Mouse (Mus musculus): ENCODE data around the gene Dlgap3. TPM values are rescaled to one million over a fixed set of nuclear protein-coding genes. Genes with fewer than 3 reads are reported as not detected.
A peak's percentile ranks its signal among the peaks of the same experiment; 100 is the strongest.

Gene Dlgap3
- total RNA-seq (2021) = 100 to 1,000 TPM; 401 to 410 TPM
- long read RNA-seq, experiment 1, full-length matches to known transcripts = 67 of 227 reads
- long read RNA-seq, experiment 1, partial matches to known transcripts = 136 of 227 reads
- long read RNA-seq, experiment 1, other reads (novel, unspliced or antisense) = 24 of 227 reads
- long read RNA-seq, experiment 2, full-length matches to known transcripts = 82 of 249 reads
- long read RNA-seq, experiment 2, partial matches to known transcripts = 136 of 249 reads
- long read RNA-seq, experiment 2, other reads (novel, unspliced or antisense) = 31 of 249 reads

- no peak for DNase-seq (ENCODE audit: low spot score in 2 of 2)
- intact Hi-C loops (cut with DNase I) = loop anchor here (10.0 kb wide), 1 partner anchor 156 kb away; no protein-coding TSS in a partner anchor
These were observed at the start of gene Dlgap3 for GRCm38 (mm10) chr4:127168914-127169345. TSS of gene Dlgap3 (plus strand) at chr4:127169204.

- intact Hi-C loops (cut with DNase I) = no loop called here
- DNase-seq (ENCODE audit: low spot score in 2 of 2) = no peak
These were observed 45.6 kb upstream of the Dlgap3 start, which contains the start of gene Tmem35b for GRCm38 (mm10) chr4:127123391-127123790. TSS of gene Tmem35b (plus strand) at chr4:127123691.

GRCm38 (mm10) chr4:127124331-127124730, 44.7 kb upstream of the Dlgap3 start:
- intact Hi-C loops (cut with DNase I) = no loop called here
- no peak for DNase-seq (ENCODE audit: low spot score in 2 of 2)

GRCm38 (mm10) chr4:127125834-127126463, 43.1 kb upstream of the Dlgap3 start:
- DNase-seq (ENCODE audit: low spot score in 2 of 2) = peak; percentile 4 to 59
- intact Hi-C loops (cut with DNase I) = no loop called here

GRCm38 (mm10) chr4:127134687-127135086, 34.3 kb upstream of the Dlgap3 start:
- no peak for DNase-seq (ENCODE audit: low spot score in 2 of 2)
- intact Hi-C loops (cut with DNase I) = no loop called here

GRCm38 (mm10) chr4:127137591-127137990, 31.4 kb upstream of the Dlgap3 start:
- intact Hi-C loops (cut with DNase I) = no loop called here

GRCm38 (mm10) chr4:127138486-127138885, 30.5 kb upstream of the Dlgap3 start:
- intact Hi-C loops (cut with DNase I) = no loop called here
- DNase-seq (ENCODE audit: low spot score in 2 of 2) = no peak

More at GRCm38 (mm10) chr4:127137591-127137990, 31.4 kb upstream of the Dlgap3 start:
- no peak for DNase-seq (ENCODE audit: low spot score in 2 of 2)

- no peak for DNase-seq (ENCODE audit: low spot score in 2 of 2)
- intact Hi-C loops (cut with DNase I) = no loop called here
These were observed 19.0 kb upstream of the Dlgap3 start for GRCm38 (mm10) chr4:127150031-127150430.

GRCm38 (mm10) chr4:127153345-127153744, 15.7 kb upstream of the Dlgap3 start:
- DNase-seq (ENCODE audit: low spot score in 2 of 2) = no peak
- intact Hi-C loops (cut with DNase I) = no loop called here

- intact Hi-C loops (cut with DNase I) = no loop called here
- no peak for DNase-seq (ENCODE audit: low spot score in 2 of 2)
These were observed 13.2 kb upstream of the Dlgap3 start for GRCm38 (mm10) chr4:127155757-127156156.

GRCm38 (mm10) chr4:127157746-127158145, 11.3 kb upstream of the Dlgap3 start:
- intact Hi-C loops (cut with DNase I) = no loop called here
- no peak for DNase-seq (ENCODE audit: low spot score in 2 of 2)

- no peak for DNase-seq (ENCODE audit: low spot score in 2 of 2)
- intact Hi-C loops (cut with DNase I) = loop anchor here (10.0 kb wide), 1 partner anchor 161 kb away; no protein-coding TSS in a partner anchor
These were observed 5.1 kb upstream of the Dlgap3 start for GRCm38 (mm10) chr4:127163926-127164325.

- intact Hi-C loops (cut with DNase I) = loop anchor here (10.0 kb wide), 1 partner anchor 158 kb away; no protein-coding TSS in a partner anchor
- no peak for DNase-seq (ENCODE audit: low spot score in 2 of 2)
These were observed 1.9 kb upstream of the Dlgap3 start for GRCm38 (mm10) chr4:127167096-127167495.

- intact Hi-C loops (cut with DNase I) = loop anchor here (10.0 kb wide), 1 partner anchor 157 kb away; no protein-coding TSS in a partner anchor
- DNase-seq (ENCODE audit: low spot score in 2 of 2) = no peak
These were observed 1.3 kb upstream of the Dlgap3 start for GRCm38 (mm10) chr4:127167731-127168130.

- intact Hi-C loops (cut with DNase I) = loop anchor here (10.0 kb wide), 1 partner anchor 156 kb away; no protein-coding TSS in a partner anchor
- peak in 1 of 2 experiments; percentile 68 for DNase-seq (ENCODE audit: low spot score in 2 of 2)
These were observed 642 bp upstream of the Dlgap3 start for GRCm38 (mm10) chr4:127168211-127168913.

GRCm38 (mm10) chr4:127169346-127170221, 580 bp downstream of the Dlgap3 start:
- intact Hi-C loops (cut with DNase I) = loop anchor here (10.0 kb wide), 1 partner anchor 155 kb away; no protein-coding TSS in a partner anchor
- no peak for DNase-seq (ENCODE audit: low spot score in 2 of 2)

GRCm38 (mm10) chr4:127170866-127171265, 1.9 kb downstream of the Dlgap3 start:
- DNase-seq (ENCODE audit: low spot score in 2 of 2) = peak; percentile 75 to 85
- intact Hi-C loops (cut with DNase I) = no loop called here

- intact Hi-C loops (cut with DNase I) = no loop called here
- no peak for DNase-seq (ENCODE audit: low spot score in 2 of 2)
These were observed 2.4 kb downstream of the Dlgap3 start for GRCm38 (mm10) chr4:127171341-127171905.

Data from left cerebral cortex, postnatal 14 days (tissue).